ENCODE assay signal across 8 mouse cellular contexts in the genomic region with DNA sequence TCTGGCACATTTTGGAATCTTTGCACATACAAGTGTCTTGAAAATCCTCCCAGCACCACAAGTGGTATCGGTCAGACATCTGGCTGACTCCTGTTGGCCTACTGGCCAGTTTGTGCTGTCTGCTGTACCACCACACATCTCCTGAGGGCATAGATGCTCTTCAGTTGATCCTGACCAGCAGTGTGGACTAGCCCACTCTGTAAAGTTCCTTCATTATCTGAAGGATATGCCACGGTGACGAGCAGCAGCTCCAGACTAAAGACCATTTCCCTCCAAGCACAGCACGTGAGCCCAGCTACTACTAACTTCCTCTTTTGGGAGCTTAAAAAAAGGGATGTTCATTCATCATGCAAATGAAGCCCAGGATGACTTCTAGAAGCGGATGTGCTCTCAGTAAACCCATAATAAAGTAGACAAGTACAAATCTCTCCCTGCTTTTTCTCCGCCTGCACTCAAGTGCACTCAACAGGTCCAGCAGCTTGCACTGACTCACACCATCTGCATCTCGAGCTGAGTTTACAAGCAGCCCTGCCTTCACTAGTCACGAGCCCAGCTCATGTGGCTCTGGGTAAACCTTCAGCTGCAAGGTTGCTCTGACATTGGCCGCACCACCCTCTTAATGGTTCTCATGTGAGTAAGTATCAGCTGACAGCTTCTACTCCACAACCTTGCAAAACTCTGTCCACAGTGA. TPM values are rescaled to one million over a fixed set of nuclear protein-coding genes. Genes with fewer than 3 reads are reported as not detected.
A peak's percentile ranks its signal among the peaks of the same experiment; 100 is the strongest.
DNase-seq lines count a peak whose midpoint lies in the region.

No protein-coding gene starts in this region.

- DNase-seq in urinary bladder, postnatal 14 days (ENCODE audit: low spot score), result peak; percentile 75
- DNase-seq in urinary bladder, adult 2 months (ENCODE audit: low spot score), result no peak
- peak; percentile 75 to 77 for DNase-seq in heart, adult 18-20 months
- peak; percentile 78 to 87 for DNase-seq in kidney, postnatal 36 days
- DNase-seq in lung, postnatal 10 days, result peak; percentile 57
- DNase-seq in urinary bladder, postnatal 36 days (ENCODE audit: low spot score in 2 of 2), result peak; percentile 67 to 73
- DNase-seq in cerebellum, adult 11-12 months, result no peak
- no peak for DNase-seq in neural tube, embryonic 10.5 days (ENCODE audit: extremely low spot score, low spot score)

RNA-seq across cellular contexts. Expression of a gene that starts 35.9 kb away (rescaled TPM):
- polyA plus RNA-seq in urinary bladder, adult 2 months (2012; rRNA removed), result 8.0 and 9.7 TPM in 2 replicates
- total RNA-seq in heart, adult 18-20 months (2021), result 10 to 100 TPM; 24.7 to 24.8 TPM

RNA-seq across cellular contexts. Expression of a gene that starts 59.4 kb away (rescaled TPM):
- 55.5 and 65.6 TPM in 2 replicates for polyA plus RNA-seq in urinary bladder, adult 2 months (2012; rRNA removed)
- total RNA-seq in heart, adult 18-20 months (2021), result 10 to 100 TPM; 41.9 to 43.6 TPM

Comparison
In these comparisons a context has a peak if more than half of its experiments do, and no peak if none do; other contexts are left out.
1. DNase-seq: peak in urinary bladder, postnatal 14 days (single experiment), heart, adult 18-20 months (2 of 2), kidney, postnatal 36 days (2 of 2), lung, postnatal 10 days (single experiment) and urinary bladder, postnatal 36 days (2 of 2); none in urinary bladder, adult 2 months (single experiment), cerebellum, adult 11-12 months (single experiment) and neural tube, embryonic 10.5 days (single experiment).